Mouse (Mus musculus) adrenal gland, adult (tissue): ENCODE data around the gene Dmrt3.
A peak's percentile ranks its signal among the peaks of the same experiment; 100 is the strongest.

Experiments used
- DNase-seq, 2 experiments: peaks; one replicate each; pipeline ENCODE4 v3.0.0; 2022 to 2023; ENCODE audit warnings: low spot score in 1 of 2; ENCODE audit not compliant: inconsistent age in 2 of 2

Gene Dmrt3

DNA sequence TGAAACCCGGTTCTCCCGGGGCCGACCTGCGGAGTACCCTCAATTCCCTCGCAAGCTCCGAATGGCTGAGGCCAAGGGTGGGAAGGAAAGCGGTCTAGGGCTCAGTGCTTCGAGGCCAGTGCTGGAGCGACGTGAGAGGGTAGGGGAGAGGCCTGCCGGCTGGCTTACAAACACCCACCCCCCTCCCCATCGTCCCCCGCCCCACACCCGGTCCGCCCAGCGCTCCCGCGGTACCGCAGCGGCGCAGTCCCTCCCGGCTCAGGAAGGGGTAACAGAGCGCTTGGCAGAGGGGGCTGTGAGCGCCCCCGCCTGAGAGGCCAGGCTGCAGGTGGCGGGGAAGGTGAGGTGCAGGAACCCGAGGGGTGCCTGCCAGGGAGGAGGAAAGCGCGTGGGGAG is at the start of gene Dmrt3:
Gene Dmrt3, plus strand, starts transcription at position 287 of the 396 bp plus-strand sequence.
- peak in 1 of 2 experiments; percentile 44 for DNase-seq

DNA sequence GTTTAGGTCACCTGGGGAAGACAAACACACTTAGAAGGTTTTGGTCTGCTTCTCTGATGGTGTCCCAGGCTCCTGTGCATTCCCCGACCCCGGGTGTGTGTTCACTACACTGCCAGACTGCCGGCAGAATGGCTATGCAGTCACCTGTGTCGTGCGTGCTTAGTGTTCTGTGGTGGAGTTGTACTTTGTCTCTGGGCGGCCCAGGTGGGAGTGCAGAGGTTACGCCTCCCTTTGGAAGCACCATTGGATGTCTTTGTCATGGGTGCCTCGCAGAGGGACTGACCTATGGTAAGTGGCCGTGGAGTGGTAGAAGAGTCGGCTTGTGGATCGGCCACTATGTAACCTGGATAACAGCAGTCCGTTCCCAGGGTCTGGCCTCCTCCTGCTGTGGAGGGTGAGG is 45.7 kb upstream of the Dmrt3 start:
- no peak for DNase-seq

DNA sequence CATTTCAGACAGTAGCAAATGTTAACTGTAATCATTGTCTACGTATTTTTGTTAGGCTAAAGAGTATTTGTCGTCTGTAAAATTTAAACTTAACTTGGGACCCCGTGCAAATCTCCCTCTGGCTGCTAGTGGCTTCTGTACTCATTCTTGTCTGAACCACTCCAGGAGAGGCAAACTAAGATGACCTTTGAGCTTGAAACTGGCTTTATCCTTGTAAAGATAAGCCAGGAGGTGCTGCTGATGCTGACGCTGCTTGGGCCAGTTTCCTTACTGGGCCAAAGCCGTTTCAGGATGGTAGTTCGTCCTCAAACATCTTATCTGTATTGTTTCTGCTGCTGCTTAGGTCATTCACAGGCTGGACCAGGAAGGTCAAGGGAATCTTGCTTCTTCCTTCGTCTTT is 40.3 kb upstream of the Dmrt3 start:
- DNase-seq = no peak

DNA sequence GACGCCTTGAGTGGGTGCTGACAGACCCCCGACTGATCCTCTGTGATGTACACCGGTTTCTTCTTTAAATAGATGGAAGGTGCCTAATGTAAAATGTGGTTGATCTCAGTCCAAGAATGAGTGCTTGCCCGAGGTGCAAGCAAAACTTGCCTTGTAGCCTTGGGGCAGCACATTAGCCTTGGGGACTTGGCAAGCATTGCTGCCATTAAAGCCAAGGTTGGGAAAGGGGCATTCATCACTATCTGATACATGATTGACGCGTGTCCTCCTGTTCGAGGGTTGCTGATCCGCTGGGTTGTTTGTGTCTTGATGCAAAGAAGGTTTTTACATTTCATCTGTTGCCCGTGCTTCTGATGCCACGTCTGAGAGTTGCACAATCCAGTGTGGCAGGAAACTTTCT is 35.7 kb upstream of the Dmrt3 start:
- peak; percentile 8 to 81 for DNase-seq

DNA sequence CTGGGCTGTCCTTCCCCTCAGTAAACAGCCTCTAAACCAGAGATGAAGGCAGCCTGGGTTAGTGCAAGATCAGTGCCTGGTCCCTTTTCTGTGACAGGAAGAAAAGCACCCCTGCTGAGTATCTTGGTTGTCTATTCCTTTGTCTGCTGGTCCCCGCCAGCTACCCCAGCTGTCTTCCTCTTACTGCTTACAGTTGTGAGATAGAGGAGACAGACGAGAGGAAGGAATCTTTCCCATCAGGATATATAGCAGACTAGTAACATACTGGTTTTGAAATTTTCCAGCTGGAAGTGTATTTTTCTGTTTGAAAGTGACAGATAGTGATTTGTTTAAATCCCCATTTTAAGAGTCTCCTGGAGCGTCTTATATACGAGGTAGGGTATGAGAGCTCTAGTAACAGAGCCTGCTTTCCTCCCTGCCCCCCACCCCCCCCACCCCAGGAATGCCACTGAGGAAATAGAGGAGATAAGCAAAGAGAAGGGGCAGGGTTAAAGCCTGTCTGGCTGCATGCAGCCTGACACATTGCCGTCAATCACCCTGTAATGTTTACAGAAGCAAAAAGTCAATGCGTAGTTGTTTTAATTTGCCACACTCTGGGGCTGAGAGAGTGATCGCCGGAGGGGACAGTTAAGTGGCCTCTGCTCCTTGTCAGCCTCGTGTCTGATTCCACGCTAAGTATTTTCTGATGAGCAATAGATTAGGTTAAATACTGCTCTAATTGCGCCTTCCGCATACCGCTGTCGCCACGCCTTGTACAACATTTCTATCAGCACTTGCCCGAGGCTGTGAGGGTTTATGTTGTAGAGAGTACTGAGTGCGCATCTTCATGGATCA is 34.9 kb upstream of the Dmrt3 start:
- peak in 1 of 2 experiments; percentile 22 for DNase-seq

DNA sequence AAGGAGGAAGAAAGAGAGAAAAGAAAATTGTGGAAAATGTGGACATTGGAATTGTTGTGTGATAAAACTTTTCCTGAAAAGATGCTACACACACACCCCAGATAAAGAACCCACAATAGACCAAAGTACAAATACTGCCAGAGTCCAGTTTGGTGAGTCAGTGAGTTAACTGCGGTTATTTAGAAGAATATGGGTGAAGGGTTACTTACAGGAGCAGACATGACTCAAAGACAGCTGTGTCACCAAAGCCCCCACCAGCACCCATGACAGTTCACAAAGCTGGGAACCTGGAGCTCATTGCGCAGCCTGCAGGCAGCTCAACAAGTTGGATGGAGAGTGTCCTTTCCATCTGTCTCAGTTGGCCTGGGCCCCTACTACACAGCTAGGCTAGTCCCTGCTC is 31.7 kb upstream of the Dmrt3 start:
- no peak for DNase-seq

DNA sequence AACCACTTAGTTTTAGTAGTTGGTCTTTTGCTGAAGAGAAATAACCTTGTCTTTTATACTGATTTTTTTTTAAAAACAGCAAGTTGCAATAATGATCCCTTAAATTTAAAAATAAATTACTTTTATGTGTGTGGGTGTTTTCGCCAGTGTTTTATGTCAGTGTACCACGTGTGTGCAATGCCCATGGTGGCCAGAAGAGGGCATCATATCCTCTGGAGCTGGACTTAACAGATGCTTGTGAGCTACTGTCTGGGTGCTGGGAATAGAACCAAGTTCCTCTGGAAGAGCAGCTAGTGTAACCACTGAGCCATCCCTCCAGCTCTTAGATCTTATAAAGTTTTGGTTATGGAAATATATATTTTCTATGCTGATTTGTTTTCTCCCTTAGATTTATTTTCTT is 30.7 kb upstream of the Dmrt3 start:
- no peak for DNase-seq

DNA sequence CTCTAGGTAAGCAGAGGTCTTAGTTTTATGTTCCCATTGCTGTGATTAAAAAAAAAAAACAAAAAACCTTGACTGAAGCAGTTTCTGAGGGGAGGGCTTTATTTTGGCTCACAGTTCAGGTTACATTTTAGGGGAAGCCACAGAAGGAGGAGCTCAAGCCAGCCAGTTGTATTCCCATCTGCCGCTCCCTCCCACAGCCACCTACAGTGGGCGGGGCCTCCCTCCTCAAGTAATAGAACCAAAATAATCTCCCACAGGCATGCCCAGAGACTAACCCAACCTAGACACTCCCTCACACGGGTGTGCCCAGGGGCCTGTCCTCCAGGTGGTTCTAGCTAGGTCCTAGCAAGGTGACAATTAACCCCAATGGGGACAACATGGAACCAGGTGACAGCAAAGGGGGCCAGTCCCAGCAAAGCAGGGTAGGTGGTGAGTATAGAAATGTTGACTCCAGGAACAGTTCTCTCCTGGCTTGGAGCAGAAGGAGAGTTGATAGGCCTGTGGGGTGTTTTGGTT is 12.3 kb upstream of the Dmrt3 start:
- DNase-seq = no peak

DNA sequence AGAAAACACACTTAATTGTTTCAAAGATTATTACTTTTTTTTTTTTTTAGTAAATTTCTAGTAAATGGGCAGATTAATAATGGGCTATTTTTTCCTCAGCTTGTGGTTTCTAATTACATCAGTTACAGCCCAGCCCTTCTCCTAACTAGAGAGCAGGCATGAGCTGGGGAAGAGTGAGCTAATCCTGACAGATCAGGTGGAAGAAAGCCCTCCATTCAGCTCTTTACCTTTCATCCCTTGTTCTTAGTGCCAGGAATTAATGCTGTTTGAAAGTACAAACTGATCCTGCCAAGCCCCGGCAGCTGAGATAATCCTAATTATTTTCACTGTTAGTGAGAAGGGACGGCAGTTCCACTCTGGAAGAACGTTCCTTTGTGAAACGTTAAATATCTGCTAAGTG is 11.5 kb upstream of the Dmrt3 start:
- DNase-seq = no peak

DNA sequence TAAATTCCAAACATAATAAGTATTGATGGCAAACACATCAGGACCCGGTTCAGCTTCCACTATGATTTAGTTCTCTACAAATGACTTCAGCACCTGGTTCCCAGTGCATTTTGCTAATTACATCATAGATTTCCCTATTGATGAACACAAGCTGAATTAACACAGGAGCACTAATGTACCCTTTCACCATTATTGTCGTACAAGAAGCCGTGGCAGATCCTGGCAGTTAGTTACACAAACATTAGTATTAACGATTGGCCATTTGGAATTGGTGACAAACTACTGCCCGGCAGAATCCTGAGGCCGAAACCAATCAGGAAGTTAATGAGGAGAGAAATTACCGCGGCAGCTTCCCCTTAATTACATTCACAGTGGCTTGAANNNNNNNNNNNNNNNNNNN is 8.1 kb upstream of the Dmrt3 start:
- DNase-seq = no peak

DNA sequence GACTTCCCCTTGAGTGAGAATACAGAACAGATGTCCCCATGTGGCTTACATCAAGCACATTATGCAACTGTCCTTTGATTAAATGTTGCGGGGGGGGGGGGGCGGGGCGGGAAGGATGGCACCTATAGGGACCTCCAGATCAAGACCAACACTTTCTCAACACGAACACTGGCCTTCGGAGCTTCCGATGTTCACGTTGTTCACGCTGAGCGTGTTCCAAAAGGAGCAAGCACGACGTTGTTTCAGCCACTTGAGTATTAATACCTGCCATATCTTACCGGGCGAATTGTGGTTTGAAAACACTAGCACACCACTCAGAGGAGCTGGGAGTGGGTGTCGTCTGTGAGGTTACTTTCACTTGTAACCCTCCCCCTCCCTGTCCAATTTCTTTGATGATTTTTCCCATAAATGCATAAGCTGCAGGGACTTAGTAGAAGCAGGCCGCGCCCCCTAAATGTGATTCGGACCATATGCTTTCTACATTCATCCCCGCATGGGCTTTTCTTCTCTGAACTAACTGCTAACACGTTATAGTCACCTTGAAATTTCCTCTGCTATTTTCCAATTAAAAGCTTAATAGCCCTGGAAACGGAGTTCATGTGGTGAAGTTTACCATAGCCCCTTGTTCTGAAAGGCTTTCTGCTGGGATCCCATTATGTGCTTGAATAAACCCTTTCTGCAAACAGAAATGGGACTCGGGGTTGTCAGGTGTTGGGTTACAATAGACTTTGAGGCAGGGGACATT is 2.5 kb upstream of the Dmrt3 start:
- DNase-seq = no peak

DNA sequence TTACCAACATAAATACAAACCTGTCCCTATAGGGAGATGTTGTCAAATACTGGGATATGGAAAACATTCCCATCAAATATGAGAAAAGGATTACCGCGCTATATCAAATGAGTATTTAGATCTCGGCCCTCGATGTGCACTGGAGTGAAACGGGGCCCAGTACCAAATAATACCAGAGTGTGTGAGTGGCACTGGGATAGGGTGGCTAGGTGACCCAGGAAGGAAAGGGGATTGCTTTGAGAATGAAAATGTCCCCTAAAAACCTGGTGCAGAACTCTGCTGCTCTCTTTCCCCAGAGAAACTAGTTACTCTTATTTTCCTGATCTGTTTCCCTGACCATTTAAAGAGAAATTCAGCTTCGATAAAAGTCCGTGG is 1.9 kb upstream of the Dmrt3 start:
- no peak for DNase-seq

DNA sequence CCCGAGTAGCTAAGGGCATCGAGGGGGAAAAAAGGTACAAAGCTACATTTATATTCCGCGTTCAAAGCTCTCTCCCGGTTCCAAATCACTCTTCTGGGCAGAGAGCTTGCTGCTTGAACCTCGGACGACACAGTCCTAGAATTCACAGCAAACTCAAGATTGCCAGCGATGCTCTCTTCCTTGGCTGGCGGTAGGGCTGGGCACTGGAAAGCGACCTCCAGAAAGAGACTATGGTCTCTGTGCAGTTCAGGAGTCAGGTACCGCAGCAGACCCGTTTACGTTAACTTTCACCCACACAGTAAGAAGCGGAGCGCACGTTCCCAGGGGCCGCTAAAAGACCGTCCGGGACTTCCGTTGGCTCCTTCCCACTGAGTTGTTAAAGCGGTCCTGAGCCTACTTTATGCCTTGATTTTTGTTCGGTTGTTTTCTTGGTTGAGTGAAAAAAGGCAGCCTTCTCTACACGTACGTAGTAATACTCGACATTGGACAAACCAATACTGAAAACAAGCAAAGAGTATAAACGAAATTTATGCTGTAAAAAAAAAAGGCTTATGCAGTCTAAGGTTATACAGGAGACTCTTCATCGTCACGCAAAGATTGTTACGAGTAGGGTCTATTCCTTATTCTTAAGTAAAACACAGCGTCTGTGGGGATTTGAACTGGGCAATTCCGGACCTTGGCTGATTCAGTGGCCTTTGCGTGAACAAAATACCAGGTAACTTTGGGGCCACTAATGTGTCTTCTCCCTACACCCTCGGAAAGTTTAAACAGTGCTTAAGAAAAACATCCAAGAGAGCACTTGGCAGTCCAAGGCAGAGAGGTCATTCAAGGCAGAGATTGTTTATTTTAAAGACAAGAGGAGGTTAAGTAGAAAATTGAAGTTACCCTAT is 895 bp upstream of the Dmrt3 start:
- peak in 1 of 2 experiments; percentile 42 for DNase-seq

DNA sequence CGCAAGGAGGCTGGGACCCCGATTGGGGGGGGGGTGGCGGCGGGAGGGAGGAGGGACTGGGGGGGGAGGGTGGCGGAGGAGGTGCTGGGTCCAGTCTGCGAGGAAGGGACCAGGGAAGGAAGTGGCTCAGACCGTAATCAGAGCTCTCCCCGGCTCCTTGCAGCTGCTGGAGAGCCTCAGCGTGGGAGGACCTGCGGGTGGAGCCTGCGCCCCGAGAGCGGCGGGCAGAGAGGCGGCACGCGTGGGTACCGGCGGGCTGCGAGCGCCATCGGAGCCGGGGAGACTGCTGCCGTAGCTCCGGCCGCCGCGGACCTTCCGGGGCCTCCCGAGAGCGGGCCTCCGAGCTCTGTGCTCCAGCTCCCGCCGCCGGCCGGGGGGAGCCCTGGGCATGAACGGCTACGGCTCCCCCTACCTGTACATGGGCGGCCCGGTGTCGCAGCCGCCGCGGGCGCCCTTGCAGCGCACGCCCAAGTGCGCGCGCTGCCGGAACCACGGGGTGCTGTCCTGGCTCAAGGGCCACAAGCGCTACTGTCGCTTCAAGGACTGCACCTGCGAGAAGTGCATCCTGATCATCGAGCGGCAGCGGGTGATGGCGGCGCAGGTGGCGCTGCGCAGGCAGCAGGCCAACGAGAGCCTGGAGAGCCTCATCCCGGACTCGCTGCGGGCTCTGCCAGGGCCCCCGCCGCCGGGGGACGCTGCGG is 460 bp downstream of the Dmrt3 start:
- DNase-seq = peak; percentile 11 to 40

DNA sequence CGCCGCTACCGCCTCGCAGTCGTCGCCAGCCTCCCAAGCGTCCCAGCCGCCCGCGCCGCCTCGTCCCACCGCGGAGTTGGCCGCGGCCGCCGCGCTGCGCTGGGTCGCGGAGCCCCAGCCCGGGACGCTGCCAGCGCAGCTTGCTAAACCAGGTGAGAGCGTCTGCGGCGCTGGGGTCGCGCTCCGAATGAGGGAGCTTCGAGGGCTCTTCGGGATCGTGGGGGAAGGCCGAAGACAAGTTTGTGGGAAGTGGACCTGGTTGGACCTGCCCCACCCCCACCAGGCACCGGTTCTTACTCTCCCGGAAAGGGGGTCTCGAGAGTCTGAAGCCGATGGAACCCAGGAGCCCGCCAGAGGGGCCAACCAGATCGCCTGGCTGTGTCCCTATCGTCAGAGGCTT is 1.0 kb downstream of the Dmrt3 start:
- no peak for DNase-seq

DNA sequence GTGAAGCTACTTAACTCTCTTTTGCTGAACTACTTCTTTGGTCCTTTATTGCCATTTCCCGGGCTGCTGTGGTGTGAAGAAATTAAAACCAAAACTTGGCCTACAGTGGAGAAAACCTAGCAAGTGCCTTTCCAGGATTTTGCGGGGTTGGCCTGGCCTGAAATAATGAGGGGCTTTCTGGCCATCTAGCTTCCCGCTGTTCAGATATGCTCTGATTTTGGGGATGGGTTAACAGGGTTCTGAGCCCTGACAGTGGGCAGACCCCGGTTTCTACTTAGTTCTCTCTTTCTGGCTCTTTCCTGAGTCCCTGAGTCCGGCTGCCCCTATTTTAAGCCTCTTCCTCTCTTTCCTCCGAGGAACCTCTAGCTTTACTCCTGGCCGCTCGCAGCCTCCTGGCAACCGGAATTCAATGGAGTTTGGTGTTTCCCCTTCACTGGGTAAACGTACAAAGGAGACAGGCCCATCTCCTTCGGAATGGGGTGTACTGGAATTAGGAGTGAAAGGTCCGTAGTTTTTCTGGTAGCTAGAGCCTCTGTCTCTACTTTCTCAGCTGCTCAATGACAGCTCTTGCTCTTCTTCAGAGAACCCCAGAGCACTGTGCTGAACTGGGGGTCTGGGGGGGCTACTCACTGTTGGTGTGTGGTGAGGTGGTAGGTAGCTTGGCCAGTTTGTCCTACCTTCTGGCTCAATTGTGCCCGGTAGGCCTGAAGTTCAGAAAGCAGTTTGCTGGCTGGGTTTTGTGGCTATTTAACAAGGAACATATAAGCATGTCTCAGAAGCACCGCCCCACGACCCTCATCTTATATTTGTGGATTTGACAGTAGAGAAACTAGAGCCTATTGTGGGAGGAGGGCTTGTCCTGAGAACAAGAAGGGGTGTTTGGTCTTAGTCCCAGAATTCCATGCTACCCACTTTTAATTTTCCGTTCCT is 2.0 kb downstream of the Dmrt3 start:
- DNase-seq = no peak

DNA sequence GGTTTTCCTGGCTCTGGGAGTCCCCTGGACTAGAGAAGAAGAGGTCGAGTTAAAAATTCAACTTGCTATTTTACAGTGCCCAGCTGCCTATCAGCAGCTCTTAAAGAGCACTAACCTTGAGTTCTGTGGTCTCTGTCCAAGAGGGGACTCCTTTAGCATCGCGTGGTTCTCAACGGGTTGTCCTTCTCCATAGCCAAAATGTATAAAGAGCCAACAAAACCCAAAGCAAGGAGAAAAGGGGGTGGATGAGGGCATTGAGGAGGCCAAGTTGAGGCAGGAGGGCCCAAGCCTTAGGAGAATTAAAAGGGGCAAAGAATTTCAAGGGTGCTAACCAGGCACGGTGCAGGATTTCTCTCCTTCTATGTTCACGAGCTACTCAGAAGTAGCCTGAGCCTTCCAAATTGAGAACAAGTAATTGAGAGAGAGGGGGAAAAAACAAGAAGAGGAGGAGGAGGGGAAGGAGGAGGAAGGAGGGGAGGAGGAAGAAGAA is 2.8 kb downstream of the Dmrt3 start:
- DNase-seq = no peak

DNA sequence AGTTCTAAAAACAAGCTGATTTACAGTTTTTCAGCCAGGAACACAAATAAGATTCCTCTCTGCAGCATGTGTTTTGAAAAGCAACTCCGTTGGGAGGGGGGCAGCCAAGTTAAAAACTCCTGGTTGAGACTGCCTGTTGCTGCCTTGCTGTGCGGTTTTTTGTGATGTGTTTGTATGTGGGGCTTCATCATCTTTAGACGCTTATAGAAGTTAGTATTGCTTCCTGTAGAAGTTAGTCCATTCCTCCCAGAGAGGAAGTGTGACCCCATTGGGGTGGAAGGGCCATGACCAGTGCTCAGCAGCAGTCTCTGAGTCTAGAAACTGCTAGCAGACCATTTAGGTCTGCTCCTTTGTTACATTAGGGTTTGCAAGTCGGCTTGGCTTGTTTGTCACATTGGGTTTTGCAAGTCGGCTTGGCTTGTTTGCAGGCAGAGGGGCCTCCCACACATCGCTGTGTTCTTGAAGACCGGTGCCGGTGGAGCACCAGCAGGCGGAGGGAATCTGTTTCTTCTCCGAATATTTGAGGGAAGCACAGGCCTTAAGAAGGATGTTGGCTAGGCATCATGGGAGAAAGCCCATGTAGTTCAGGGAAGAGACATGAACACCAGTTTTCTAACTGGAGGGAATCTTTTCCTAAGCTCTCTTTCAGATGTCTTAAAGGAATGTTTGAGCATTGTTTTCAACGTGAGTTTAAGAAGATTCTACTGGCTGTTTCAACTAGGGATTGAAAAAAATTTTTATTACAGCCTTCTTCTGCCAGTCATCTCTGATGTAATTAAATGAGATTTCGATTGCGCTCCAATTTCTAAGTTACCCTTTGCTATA is 3.6 kb downstream of the Dmrt3 start:
- no peak for DNase-seq

DNA sequence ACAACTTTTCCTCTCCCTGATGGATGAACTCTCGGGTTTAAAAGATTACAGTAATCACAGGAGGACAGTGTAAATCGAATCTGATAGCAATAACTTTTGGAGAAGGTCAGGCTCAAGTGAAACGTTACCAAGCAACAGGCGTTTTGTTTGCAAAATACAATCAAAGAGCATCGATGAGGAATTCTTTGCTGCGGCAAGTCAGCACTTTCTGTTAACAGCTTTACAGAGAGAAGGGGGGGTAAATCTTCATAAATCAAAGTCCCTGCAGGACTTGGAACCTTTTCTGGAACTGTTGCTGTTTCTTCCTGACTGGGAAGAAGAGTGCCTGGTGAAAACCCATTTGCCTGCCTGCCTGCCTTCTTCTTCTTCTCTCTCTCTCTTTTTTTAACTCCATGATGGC is 5.8 kb downstream of the Dmrt3 start:
- DNase-seq = no peak
